19 mouse cellular contexts compared by ENCODE assay signal in the genomic region with DNA sequence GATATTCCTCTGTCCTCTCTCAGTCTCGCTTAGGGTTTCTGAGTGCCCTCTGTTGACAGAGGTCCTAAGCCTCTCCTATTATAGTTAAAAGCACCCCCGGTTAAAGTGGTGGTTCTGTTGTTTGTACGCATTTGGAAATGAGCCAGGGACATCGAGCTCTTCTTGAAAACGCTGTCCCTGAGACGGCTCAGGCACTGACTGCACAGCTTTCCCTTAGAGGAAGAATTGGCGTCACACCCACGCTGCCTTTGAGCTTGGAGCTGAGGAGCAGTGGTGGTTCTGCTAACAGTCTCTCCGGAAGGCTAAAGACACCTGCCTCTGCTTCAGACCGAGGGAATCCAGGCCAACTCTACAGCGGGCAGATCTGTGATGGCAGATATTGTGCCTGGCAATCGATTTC. TPM values are rescaled to one million over a fixed set of nuclear protein-coding genes. Genes with fewer than 3 reads are reported as not detected.
DNase-seq lines count a peak whose midpoint lies in the region; ATAC-seq lines count a peak whose summit lies in the region.
"Had no signal": no experiment of that assay in that cellular context is flagged by ENCODE, and none has a peak within 500 bp of the region (broad histone marks: within the 10 kb centered on the region; RNA-seq: fewer than 3 reads in every experiment).

No protein-coding gene starts in this region.

- no peaks in the 10 kb centered on the region for H3K27me3 ChIP-seq in heart, embryonic 11.5 days (ENCODE audit: control insufficient read depth, insufficient read depth, low read length)
- H3K27me3 ChIP-seq: forebrain, embryonic 15.5 days; limb, embryonic 15.5 days; midbrain, embryonic 15.5 days had no signal

- peak overlapping the region; percentile 9; the same call in 1 of the 2 replicates for H3K4me2 ChIP-seq in heart, embryonic 11.5 days
- H3K4me2 ChIP-seq: forebrain, embryonic 15.5 days; limb, embryonic 15.5 days; midbrain, embryonic 15.5 days had no signal

- WGBS in heart, embryonic 11.5 days (ENCODE audit: insufficient replicate concordance) = 47% methylated on average over 12 of the region's 12 CpGs

- H3K4me1 ChIP-seq in heart, embryonic 11.5 days (ENCODE audit: control insufficient read depth, insufficient read depth, low read length) = peaks cover 10% of the 10 kb centered on the region
- H3K4me1 ChIP-seq: forebrain, embryonic 15.5 days had no signal

- 0 out of 2 replicates have a peak overlapping the region, but pooled peaks have one; percentile 30 for H3K9ac ChIP-seq in heart, embryonic 11.5 days (ENCODE audit: low read depth, low read length)
- H3K9ac ChIP-seq: forebrain, embryonic 15.5 days; limb, embryonic 15.5 days; midbrain, embryonic 15.5 days had no signal

- intact Hi-C loops in heart, postnatal 25 days (cut with DNase I) = no loop called here
- intact Hi-C loops in left cerebral cortex, postnatal 14 days (cut with DNase I) = no loop called here

- H3K36me3 ChIP-seq in heart, embryonic 11.5 days (ENCODE audit: control insufficient read depth, insufficient read depth, low read length) = no peaks in the 10 kb centered on the region
- H3K36me3 ChIP-seq: forebrain, embryonic 15.5 days; limb, embryonic 15.5 days; midbrain, embryonic 15.5 days had no signal

- DNase-seq in adrenal gland, postnatal 25 days = peak; percentile 14
- DNase-seq in adrenal gland, postnatal 4 days (ENCODE audit: low spot score in 2 of 2) = no peak
- no peak for DNase-seq in heart, postnatal 25 days (ENCODE audit: low spot score)
- peak; percentile 28 to 29 for DNase-seq in left cerebral cortex, postnatal 14 days (ENCODE audit: low spot score in 2 of 2)
- no peak for DNase-seq in left cerebral cortex, adult 8-10 months (ENCODE audit: low spot score in 2 of 2)
- peak; percentile 58 for DNase-seq in MN1 (ENCODE audit: low spot score)

- ATAC-seq in heart, embryonic 11.5 days (replicated peaks; ENCODE audit: insufficient number of reproducible peaks, low FRiP score, low TSS enrichment) = no peak
- no peak for ATAC-seq in megakaryocyte-erythroid progenitor cell, adult 5-6 weeks (replicated peaks; ENCODE audit: low FRiP score, low TSS enrichment, poor library complexity, severe bottlenecking)
- ATAC-seq: forebrain, embryonic 15.5 days; midbrain, embryonic 15.5 days had no signal

- H3K9me3 ChIP-seq in heart, embryonic 11.5 days (replicated peaks; ENCODE audit: control insufficient read depth, low read length) = no peaks in the 10 kb centered on the region
- H3K9me3 ChIP-seq: forebrain, embryonic 15.5 days; limb, embryonic 15.5 days; midbrain, embryonic 15.5 days had no signal

- no peak overlapping the region for H3K27ac ChIP-seq in heart, embryonic 11.5 days (ENCODE audit: low read depth, low read length)
- H3K27ac ChIP-seq: forebrain, embryonic 15.5 days; limb, embryonic 15.5 days; midbrain, embryonic 15.5 days had no signal

- no peak overlapping the region for H3K4me3 ChIP-seq in heart, embryonic 11.5 days (ENCODE audit: low read depth, low read length)
- H3K4me3 ChIP-seq: forebrain, embryonic 15.5 days; limb, embryonic 15.5 days; midbrain, embryonic 15.5 days had no signal

RNA-seq across cellular contexts. Expression of gene Best3, which starts 14.9 kb away (rescaled TPM):
- total RNA-seq in adrenal gland, postnatal 25 days (2021) = 0.33 and 0.49 TPM in 2 replicates
- total RNA-seq in adrenal gland, postnatal 4 days (2021) = under 1 TPM; 0.56 to 0.81 TPM
- 0.14 and 0.18 TPM in 2 replicates for polyA plus RNA-seq in heart, embryonic 11.5 days (2014; fragmentation: Nextera tagmentation; extraction: Ambion mirVana)
- total RNA-seq in heart, postnatal 25 days (2021) = 1 to 10 TPM; 3.2 to 3.4 TPM
- total RNA-seq in left cerebral cortex, postnatal 14 days (2021) = under 1 TPM; 0.20 to 0.40 TPM
- total RNA-seq in left cerebral cortex, adult 8-10 months (2022) = under 1 TPM in 3 of 4 experiments, not detected in 1; 0.11 to 0.26 (median 0.25) TPM
- not detected in 2 replicates for total RNA-seq in megakaryocyte-erythroid progenitor cell, adult 5-6 weeks (2014; fragmentation: Nextera tagmentation)
- total RNA-seq in megakaryocyte-erythroid progenitor cell, adult 5-6 weeks (2017) = not detected in 2 replicates
- total RNA-seq: granulocyte monocyte progenitor cell, adult 5-6 weeks had no signal

RNA-seq across cellular contexts. Expression of gene Gm10271, which starts 28.6 kb away (rescaled TPM):
- not detected in 2 replicates for total RNA-seq in adrenal gland, postnatal 25 days (2021)
- total RNA-seq in adrenal gland, postnatal 4 days (2021) = not detected
- polyA plus RNA-seq in heart, embryonic 11.5 days (2014; fragmentation: Nextera tagmentation; extraction: Ambion mirVana) = not detected in 2 replicates
- total RNA-seq in heart, postnatal 25 days (2021) = not detected
- not detected for total RNA-seq in left cerebral cortex, postnatal 14 days (2021)
- not detected for total RNA-seq in left cerebral cortex, adult 8-10 months (2022)
- not detected in 2 replicates for total RNA-seq in megakaryocyte-erythroid progenitor cell, adult 5-6 weeks (2014; fragmentation: Nextera tagmentation)
- not detected in 2 replicates for total RNA-seq in megakaryocyte-erythroid progenitor cell, adult 5-6 weeks (2017)
- total RNA-seq: ES-E14; granulocyte monocyte progenitor cell, adult 5-6 weeks; layer of hippocampus, postnatal 25 days had no signal
- polyA plus RNA-seq: embryonic facial prominence, embryonic 14.5 days; forebrain, embryonic 15.5 days; intestine, embryonic 14.5 days; kidney, embryonic 16.5 days; limb, embryonic 15.5 days; lung, embryonic 16.5 days; midbrain, embryonic 15.5 days; neural tube, embryonic 11.5 days had no signal

RNA-seq across cellular contexts. Expression of gene Lrrc10, which starts 44.2 kb away (rescaled TPM):
- not detected in 2 replicates for total RNA-seq in adrenal gland, postnatal 25 days (2021)
- total RNA-seq in adrenal gland, postnatal 4 days (2021) = not detected
- polyA plus RNA-seq in heart, embryonic 11.5 days (2014; fragmentation: Nextera tagmentation; extraction: Ambion mirVana) = 49.7 and 54.6 TPM in 2 replicates
- total RNA-seq in heart, postnatal 25 days (2021) = 100 to 1,000 TPM; 175 to 176 TPM
- not detected for total RNA-seq in left cerebral cortex, postnatal 14 days (2021)
- under 1 TPM in 2 of 4 experiments, not detected in 2; 0.26 to 0.34 TPM for total RNA-seq in left cerebral cortex, adult 8-10 months (2022)
- not detected in 2 replicates for total RNA-seq in megakaryocyte-erythroid progenitor cell, adult 5-6 weeks (2014; fragmentation: Nextera tagmentation)
- total RNA-seq in megakaryocyte-erythroid progenitor cell, adult 5-6 weeks (2017) = not detected in 2 replicates
- total RNA-seq: granulocyte monocyte progenitor cell, adult 5-6 weeks had no signal
- polyA plus RNA-seq: embryonic facial prominence, embryonic 14.5 days; forebrain, embryonic 15.5 days; intestine, embryonic 14.5 days; kidney, embryonic 16.5 days; limb, embryonic 15.5 days; midbrain, embryonic 15.5 days; neural tube, embryonic 11.5 days had no signal

RNA-seq across cellular contexts. Expression of gene Rab3ip, which starts 50.4 kb away (rescaled TPM):
- 34.2 and 38.0 TPM in 2 replicates for total RNA-seq in adrenal gland, postnatal 25 days (2021)
- 10 to 100 TPM; 37.1 to 53.9 TPM for total RNA-seq in adrenal gland, postnatal 4 days (2021)
- polyA plus RNA-seq in heart, embryonic 11.5 days (2014; fragmentation: Nextera tagmentation; extraction: Ambion mirVana) = 56.9 and 63.2 TPM in 2 replicates
- 10 to 100 TPM; 85.5 to 87.9 TPM for total RNA-seq in heart, postnatal 25 days (2021)
- 10 to 100 TPM; 43.8 to 47.5 TPM for total RNA-seq in left cerebral cortex, postnatal 14 days (2021)
- 10 to 100 TPM; 37.9 to 43.1 (median 39.6) TPM for total RNA-seq in left cerebral cortex, adult 8-10 months (2022)
- 7.4 and 13.5 TPM in 2 replicates for total RNA-seq in megakaryocyte-erythroid progenitor cell, adult 5-6 weeks (2014; fragmentation: Nextera tagmentation)
- total RNA-seq in megakaryocyte-erythroid progenitor cell, adult 5-6 weeks (2017) = 3.6 and 8.0 TPM in 2 replicates

Comparison
In these comparisons a context has a peak if more than half of its experiments do, and no peak if none do; other contexts are left out.
1. DNase-seq: peak in adrenal gland, postnatal 25 days (single experiment), left cerebral cortex, postnatal 14 days (2 of 2) and MN1 (single experiment); none in adrenal gland, postnatal 4 days (0 of 2), heart, postnatal 25 days (single experiment) and left cerebral cortex, adult 8-10 months (0 of 2).
2. RNA of gene Lrrc10, which starts 44.2 kb away (total RNA-seq): 175 to 176 TPM in heart, postnatal 25 days; 0.26 to 0.34 TPM in left cerebral cortex, adult 8-10 months, not detected in left cerebral cortex, postnatal 14 days, not detected in adrenal gland, postnatal 25 days, not detected in adrenal gland, postnatal 4 days and not detected in megakaryocyte-erythroid progenitor cell, adult 5-6 weeks; every median in the first group is over 100 times any median in the second.